Mouse (Mus musculus) frontal cortex, postnatal 10 days (tissue): ENCODE measurements at regions not wholly inside any gene's neighbourhood (a gene's known extent, or its start where the extent isn't known, plus 50 kb on each side); places are given as distances from the start of the nearest gene placed in this dataset.

ENCODE experiments used
- DNase-seq, 2 experiments: peaks; one replicate each; pipeline ENCODE4 v3.0.0; 2022; ENCODE audit warnings: low spot score in 2 of 2, mixed read lengths in 1 of 2

- DNase-seq: no peak
These were observed 50.3 kb upstream of the Cpeb4 start for GRCm38 (mm10) chr11:31821479-31822411.
